Mouse (Mus musculus): ENCODE data around the gene Cacng8. TPM values are rescaled to one million over a fixed set of nuclear protein-coding genes. Genes with fewer than 3 reads are reported as not detected.

Cacng8 gene
- polyA plus RNA-seq, 2 experiments, result 3.6 to 4.0 TPM

- no peak for TF ChIP-seq POLR2A (IDR thresholded peaks at IDR 0.05; ENCODE audit: borderline replicate concordance, extremely low read depth, insufficient read depth, insufficient read length)
- H3K4me2 ChIP-seq (replicated peaks; ENCODE audit: low read depth, low read length, severe bottlenecking), result no peak overlapping the region
- H3K27me3 ChIP-seq (ENCODE audit: control insufficient read depth, insufficient read depth, low read length), result no peaks in the 10 kb centered on the region
- H3K36me3 ChIP-seq (ENCODE audit: control insufficient read depth, insufficient read depth, low read length), result no peaks in the 10 kb centered on the region
- no peak overlapping the region for H3K27ac ChIP-seq (replicated peaks; ENCODE audit: low read depth, low read length)
- ATAC-seq (ENCODE audit: low FRiP score, low read depth) (no peak), DNase-seq (ENCODE audit: low spot score) (no peak)
- H3K4me3 ChIP-seq (replicated peaks; ENCODE audit: low read length), result no peak overlapping the region
- H3K4me1 ChIP-seq (ENCODE audit: control insufficient read depth, insufficient read depth, low read length), result peaks cover 5% of the 10 kb centered on the region; the same call in 1 of the 2 replicates
- H3K9ac ChIP-seq (ENCODE audit: low read depth, low read length, severe bottlenecking), result no peak overlapping the region
- H3K9me3 ChIP-seq (ENCODE audit: control insufficient read depth, low read length), result no peaks in the 10 kb centered on the region
- WGBS, result 76% methylated on average over 6 of the region's 6 CpGs
Observed at GRCm38 (mm10) chr7:3386036-3386730, 4.3 kb upstream of the Cacng8 start.

GRCm38 (mm10) chr7:3387761-3388160 lies 2.7 kb upstream of the Cacng8 start:
- Histone ChIP-seq H3K4me1 (ENCODE audit: control insufficient read depth, insufficient read depth, low read length) (peaks cover 13% of the 10 kb centered on the region; the same call in 1 of the 2 replicates), H3K27me3 (ENCODE audit: control insufficient read depth, insufficient read depth, low read length) (no peaks in the 10 kb centered on the region), H3K27ac (replicated peaks; ENCODE audit: low read depth, low read length) (no peak overlapping the region), H3K9ac (ENCODE audit: low read depth, low read length, severe bottlenecking) (no peak overlapping the region), H3K4me3 (replicated peaks; ENCODE audit: low read length) (no peak overlapping the region), H3K36me3 (ENCODE audit: control insufficient read depth, insufficient read depth, low read length) (no peaks in the 10 kb centered on the region), H3K9me3 (ENCODE audit: control insufficient read depth, low read length) (no peaks in the 10 kb centered on the region), H3K4me2 (replicated peaks; ENCODE audit: low read depth, low read length, severe bottlenecking) (no peak overlapping the region)
- no peak for TF ChIP-seq POLR2A (IDR thresholded peaks at IDR 0.05; ENCODE audit: borderline replicate concordance, extremely low read depth, insufficient read depth, insufficient read length)
- DNase-seq (ENCODE audit: low spot score) (no peak), ATAC-seq (ENCODE audit: low FRiP score, low read depth) (no peak)
- 91% methylated on average over 18 of the region's 18 CpGs for WGBS

GRCm38 (mm10) chr7:3388885-3389284 lies 1.6 kb upstream of the Cacng8 start:
- Histone ChIP-seq H3K27me3 (ENCODE audit: control insufficient read depth, insufficient read depth, low read length) (no peaks in the 10 kb centered on the region), H3K4me2 (replicated peaks; ENCODE audit: low read depth, low read length, severe bottlenecking) (no peak overlapping the region), H3K9me3 (ENCODE audit: control insufficient read depth, low read length) (no peaks in the 10 kb centered on the region), H3K9ac (ENCODE audit: low read depth, low read length, severe bottlenecking) (no peak overlapping the region), H3K36me3 (ENCODE audit: control insufficient read depth, insufficient read depth, low read length) (no peaks in the 10 kb centered on the region), H3K4me1 (ENCODE audit: control insufficient read depth, insufficient read depth, low read length) (peaks cover 13% of the 10 kb centered on the region; the same call in 1 of the 2 replicates), H3K4me3 (replicated peaks; ENCODE audit: low read length) (0 out of 2 replicates have a peak overlapping the region, but pooled peaks have one; percentile 42), H3K27ac (replicated peaks; ENCODE audit: low read depth, low read length) (no peak overlapping the region)
- ATAC-seq (ENCODE audit: low FRiP score, low read depth) (no peak), DNase-seq (ENCODE audit: low spot score) (no peak)
- WGBS, result 50% methylated on average over 6 of the region's 6 CpGs
- no peak for TF ChIP-seq POLR2A (IDR thresholded peaks at IDR 0.05; ENCODE audit: borderline replicate concordance, extremely low read depth, insufficient read depth, insufficient read length)

- H3K27me3 ChIP-seq (ENCODE audit: control insufficient read depth, insufficient read depth, low read length), result no peaks in the 10 kb centered on the region
- DNase-seq (ENCODE audit: low spot score) (peak; percentile 37), ATAC-seq (ENCODE audit: low FRiP score, low read depth) (peak; percentile 60; the same call in 1 of the 2 replicates)
- H3K4me3 ChIP-seq (replicated peaks; ENCODE audit: low read length), result peak overlapping the region; percentile 42
- no peak overlapping the region for H3K9ac ChIP-seq (ENCODE audit: low read depth, low read length, severe bottlenecking)
- H3K9me3 ChIP-seq (ENCODE audit: control insufficient read depth, low read length), result no peaks in the 10 kb centered on the region
- peak overlapping the region; percentile 70 for H3K4me2 ChIP-seq (replicated peaks; ENCODE audit: low read depth, low read length, severe bottlenecking)
- peaks cover 13% of the 10 kb centered on the region; the same call in 1 of the 2 replicates for H3K4me1 ChIP-seq (ENCODE audit: control insufficient read depth, insufficient read depth, low read length)
- TF ChIP-seq POLR2A (IDR thresholded peaks at IDR 0.05; ENCODE audit: borderline replicate concordance, extremely low read depth, insufficient read depth, insufficient read length), result no peak
- H3K36me3 ChIP-seq (ENCODE audit: control insufficient read depth, insufficient read depth, low read length), result peaks cover 6% of the 10 kb centered on the region
- 2% methylated on average over 14 of the region's 17 CpGs for WGBS
- H3K27ac ChIP-seq (replicated peaks; ENCODE audit: low read depth, low read length), result no peak overlapping the region
Observed at GRCm38 (mm10) chr7:3389444-3390412, 755 bp upstream of the Cacng8 start.

- 3% methylated on average over 12 of the region's 12 CpGs for WGBS
- peak overlapping the region; percentile 41 for H3K9ac ChIP-seq (ENCODE audit: low read depth, low read length, severe bottlenecking)
- ATAC-seq (ENCODE audit: low FRiP score, low read depth), result no peak
Observed at GRCm38 (mm10) chr7:3391081-3391451, 583 bp downstream of the Cacng8 start.

More at GRCm38 (mm10) chr7:3391081-3391451, 583 bp downstream of the Cacng8 start:
- DNase-seq (ENCODE audit: low spot score), result no peak
- Histone ChIP-seq H3K36me3 (ENCODE audit: control insufficient read depth, insufficient read depth, low read length) (peaks cover 10% of the 10 kb centered on the region), H3K27me3 (ENCODE audit: control insufficient read depth, insufficient read depth, low read length) (no peaks in the 10 kb centered on the region), H3K9me3 (ENCODE audit: control insufficient read depth, low read length) (no peaks in the 10 kb centered on the region), H3K4me1 (ENCODE audit: control insufficient read depth, insufficient read depth, low read length) (peaks cover 13% of the 10 kb centered on the region; the same call in 1 of the 2 replicates), H3K4me2 (replicated peaks; ENCODE audit: low read depth, low read length, severe bottlenecking) (peak overlapping the region; percentile 70), H3K4me3 (replicated peaks; ENCODE audit: low read length) (peak overlapping the region; percentile 42), H3K27ac (replicated peaks; ENCODE audit: low read depth, low read length) (no peak overlapping the region)
- no peak for TF ChIP-seq POLR2A (IDR thresholded peaks at IDR 0.05; ENCODE audit: borderline replicate concordance, extremely low read depth, insufficient read depth, insufficient read length)
